Mouse (Mus musculus) kidney, adult 2 months (tissue): ENCODE measurements at regions not wholly inside any gene's neighbourhood (a gene's known extent, or its start where the extent isn't known, plus 50 kb on each side); places are given as distances from the start of the nearest gene placed in this dataset.

ENCODE experiments used
- CTCF ChIP-seq: fragments of 200-500 bp; conservative IDR thresholded peaks from 2 replicates; pipeline ENCODE4 v1.5.1; 2011; ENCODE audit warnings: low read depth, mild to moderate bottlenecking, control low read depth, low read length, moderate library complexity, mixed read lengths; ENCODE audit not compliant: insufficient read depth, insufficient read length
- POLR2A ChIP-seq: fragments of 200-500 bp; IDR thresholded peaks from one replicate; pipeline ENCODE4 v1.6.1; 2011; ENCODE audit warnings: low read depth, low read length, control low read depth

DNA sequence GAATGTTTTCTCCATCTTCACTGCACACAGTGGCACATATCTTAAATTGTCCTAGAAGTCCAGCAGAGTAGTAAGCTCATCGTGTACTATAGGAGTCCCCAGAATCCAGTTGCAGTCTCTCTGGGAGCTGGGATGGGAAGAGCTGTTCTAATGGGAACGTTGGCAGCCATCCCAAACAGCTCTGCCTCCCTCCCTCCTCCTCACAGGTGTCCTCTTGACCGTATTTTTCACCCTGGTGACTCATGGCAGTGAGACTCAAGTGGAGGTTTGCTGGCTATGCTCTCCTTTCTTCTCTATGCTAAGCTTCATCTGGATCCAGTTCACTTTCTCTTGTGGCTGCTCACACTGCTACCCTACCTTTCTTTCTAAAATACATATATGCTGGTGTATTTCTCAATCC is 109.2 kb upstream of the Sash1 start:
- TF ChIP-seq CTCF: no peak
- TF ChIP-seq POLR2A: no peak
